Mouse (Mus musculus) layer of hippocampus, adult 2 months (tissue): Measurements from ENCODE around the gene Wwtr1. TPM values are rescaled to one million over a fixed set of nuclear protein-coding genes. Genes with fewer than 3 reads are reported as not detected.

Experiments used
- DNase-seq, 2 experiments: peaks; one replicate each; pipeline ENCODE4 v3.0.0; 2022; ENCODE audit warnings: low spot score in 2 of 2
- H3K27ac ChIP-seq: fragments of 200-600 bp; 2 replicates; pipeline ENCODE4 v1.8.1; 2022
- H3K4me3 ChIP-seq: fragments of 200-600 bp; 2 replicates; pipeline ENCODE4 v1.8.1; 2022; ENCODE audit warnings: mild to moderate bottlenecking
- CTCF ChIP-seq: fragments of 200-600 bp; conservative IDR thresholded peaks from 2 replicates; pipeline ENCODE4 v1.8.1; 2022; ENCODE audit warnings: antibody characterized with exemption, mild to moderate bottlenecking, moderate library complexity
- total RNA-seq, 2 experiments: library from RNA; stranded (reverse); gene quantifications; 2 replicates each; pipeline ENCODE4 v1.2.3; 2021

Wwtr1 gene
- total RNA-seq, 2 experiments from 2014 or later = 12.7 to 12.9 TPM

DNA sequence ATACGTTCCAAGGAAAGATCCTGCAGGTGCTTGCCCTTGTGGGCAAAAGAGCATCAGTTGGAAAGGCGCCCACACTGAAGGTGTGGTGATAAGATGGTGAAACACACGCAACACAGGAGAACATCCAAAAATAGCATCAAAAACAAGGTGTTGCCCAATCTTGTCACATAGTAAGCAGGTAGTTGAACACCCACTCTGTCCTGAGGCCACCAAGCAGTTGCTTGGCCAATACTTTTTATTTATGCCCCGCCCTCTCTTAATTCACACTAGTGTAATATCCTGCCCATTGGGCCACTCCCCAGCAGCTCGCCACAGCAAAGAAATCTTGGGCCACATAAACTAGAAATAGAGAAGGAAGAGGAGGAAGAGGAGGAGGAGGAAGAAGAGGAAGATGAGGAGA is 22.6 kb downstream of the Wwtr1 start:
- Histone ChIP-seq H3K27ac (no peak overlapping the region), H3K4me3 (no peak overlapping the region)
- DNase-seq = no peak

DNA sequence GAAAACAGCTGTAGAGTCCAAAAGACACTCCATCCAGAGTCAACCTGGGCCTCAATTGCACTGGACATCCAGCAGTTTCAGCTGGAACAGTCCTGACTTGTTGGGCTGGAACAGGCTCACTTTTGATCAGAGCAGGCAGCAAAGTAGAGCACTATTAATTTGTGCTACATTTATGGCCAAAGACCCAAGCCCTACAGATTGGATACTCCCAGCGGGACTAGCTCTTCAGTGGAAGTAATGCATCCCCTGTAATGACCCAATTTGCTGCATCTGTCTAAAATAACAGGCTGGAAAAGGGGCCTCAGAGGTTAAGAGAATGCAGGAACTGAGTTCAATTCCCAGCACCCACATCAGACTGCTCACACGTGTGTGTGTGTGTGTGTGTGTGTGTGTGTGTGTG is 24.5 kb downstream of the Wwtr1 start:
- no peak overlapping the region for H3K4me3 ChIP-seq
- no peak for DNase-seq

More for the DNA sequence above, 22.6 kb downstream of the Wwtr1 start:
- TF ChIP-seq CTCF = no peak

DNA sequence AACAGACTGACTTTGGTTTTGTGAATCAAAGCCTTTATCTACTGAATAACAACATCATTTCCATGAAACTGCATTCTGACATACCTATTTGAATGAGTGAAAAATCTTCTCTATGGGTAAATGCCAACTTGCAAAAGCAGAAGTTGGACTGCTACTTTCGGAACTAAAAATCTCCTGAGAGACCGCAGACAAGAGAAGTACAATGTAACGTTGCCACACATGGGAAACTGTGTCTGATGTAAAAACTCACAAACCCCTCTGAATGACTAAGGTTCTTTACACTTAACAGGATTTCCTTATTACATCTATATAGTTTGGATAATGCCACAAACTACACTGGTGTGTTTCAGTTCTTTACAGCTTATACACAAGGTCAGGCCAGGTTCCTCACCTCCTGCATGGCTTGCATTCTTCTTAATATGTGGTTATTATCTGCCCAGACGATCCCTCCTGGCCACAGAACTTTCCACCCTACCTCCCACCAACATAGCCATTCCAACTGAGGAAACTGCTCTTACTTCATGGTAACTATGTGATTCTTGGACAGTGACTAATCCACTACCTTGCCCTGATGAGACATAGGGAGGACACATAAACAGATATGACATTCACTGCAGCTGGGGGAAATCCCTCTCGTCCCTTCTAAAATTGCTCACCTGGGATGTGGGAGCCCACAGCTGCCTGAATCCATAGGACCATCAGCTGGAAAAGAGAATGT is 25.1 kb downstream of the Wwtr1 start:
- DNase-seq = no peak
- TF ChIP-seq CTCF = no peak
- no peak overlapping the region for H3K4me3 ChIP-seq
- no peak overlapping the region for H3K27ac ChIP-seq

More for the DNA sequence above, 24.5 kb downstream of the Wwtr1 start:
- TF ChIP-seq CTCF = no peak
- no peak overlapping the region for H3K27ac ChIP-seq

DNA sequence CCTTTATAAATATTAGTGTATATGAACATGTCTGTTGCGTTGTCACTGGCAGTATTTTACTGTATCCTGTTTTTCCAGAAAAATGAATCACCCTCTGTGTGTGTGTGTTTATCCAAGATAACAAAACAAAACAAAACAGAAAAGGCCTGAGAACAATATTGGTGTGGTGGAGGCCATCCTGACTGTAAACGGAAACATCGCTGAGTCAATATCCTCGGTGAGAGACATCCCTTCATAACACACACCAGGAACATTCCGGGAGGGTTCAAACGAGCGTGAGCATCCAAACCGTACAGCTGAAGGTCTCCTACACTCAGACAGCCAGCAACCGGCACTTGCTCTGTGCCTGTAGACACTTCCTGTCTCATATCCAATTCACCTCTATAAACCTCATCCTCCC is 31.6 kb downstream of the Wwtr1 start:
- no peak overlapping the region for H3K27ac ChIP-seq
- no peak for DNase-seq
- no peak for TF ChIP-seq CTCF
- H3K4me3 ChIP-seq = no peak overlapping the region

DNA sequence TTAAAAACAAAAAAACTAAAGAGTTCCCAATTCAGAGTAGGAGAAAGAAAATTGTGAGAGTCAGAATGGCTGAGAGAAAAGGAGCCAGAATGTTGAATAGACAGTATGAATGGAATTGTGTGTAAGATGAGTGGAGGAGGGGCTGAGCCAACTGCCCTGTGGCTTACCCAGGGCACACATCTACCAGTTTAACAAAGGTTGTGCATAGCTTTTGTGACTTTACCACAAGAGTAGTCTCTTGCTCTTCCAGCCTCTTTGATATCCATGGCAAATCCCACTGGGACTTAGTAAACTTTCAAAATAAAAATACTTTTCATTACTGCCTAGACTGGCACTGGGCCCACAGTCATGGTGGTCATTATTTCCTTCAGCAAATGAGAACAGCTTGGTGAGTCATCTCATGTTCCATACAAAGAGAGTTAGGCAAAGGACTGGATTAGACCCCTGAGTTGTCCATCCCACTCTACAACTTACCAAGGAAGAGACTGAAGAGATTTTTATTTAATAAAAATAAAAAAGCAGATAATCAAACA is 32.8 kb downstream of the Wwtr1 start:
- Histone ChIP-seq H3K27ac (no peak overlapping the region), H3K4me3 (no peak overlapping the region)
- no peak for TF ChIP-seq CTCF
- no peak for DNase-seq

DNA sequence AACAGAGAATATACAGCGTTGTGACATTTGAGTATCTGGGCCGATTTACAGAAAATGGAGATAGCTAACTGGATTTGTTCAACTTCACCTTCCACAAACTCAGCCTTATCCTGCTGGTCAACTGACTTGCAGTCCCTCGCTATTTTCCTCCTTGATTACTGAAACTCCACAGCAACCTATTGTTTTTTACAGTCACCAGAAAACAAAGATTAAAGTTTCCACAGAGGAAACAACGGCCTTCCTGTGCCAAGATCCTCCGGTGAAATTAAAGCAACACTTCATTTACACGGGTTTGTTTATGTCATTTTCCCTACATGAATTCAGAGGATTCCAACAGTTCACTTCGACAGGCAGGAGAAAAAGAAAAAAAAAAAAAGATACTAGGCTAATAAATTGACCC is 34.5 kb downstream of the Wwtr1 start:
- Histone ChIP-seq H3K4me3 (no peak overlapping the region), H3K27ac (no peak overlapping the region)
- no peak for DNase-seq
- no peak for TF ChIP-seq CTCF

DNA sequence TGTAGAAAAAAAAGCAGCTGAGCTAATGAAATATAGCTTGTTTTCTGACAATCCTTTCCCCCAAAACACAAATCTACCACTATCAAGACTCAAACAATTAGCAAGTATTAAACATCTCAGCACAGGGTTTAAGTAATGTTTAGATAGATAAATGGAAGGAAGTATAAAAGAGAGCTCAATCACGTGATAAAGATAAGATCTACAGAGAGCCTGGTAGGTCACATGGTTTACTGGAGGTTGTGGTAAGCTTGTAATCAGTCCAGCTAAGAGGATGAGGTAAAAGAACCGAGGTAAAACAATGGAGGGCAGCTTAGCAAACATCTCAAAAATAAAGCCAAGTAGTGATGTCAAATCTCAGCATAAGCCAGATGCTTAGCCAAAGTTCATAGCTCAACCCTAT is 35.2 kb downstream of the Wwtr1 start:
- no peak overlapping the region for H3K27ac ChIP-seq
- H3K4me3 ChIP-seq = no peak overlapping the region
- no peak for DNase-seq
- no peak for TF ChIP-seq CTCF

DNA sequence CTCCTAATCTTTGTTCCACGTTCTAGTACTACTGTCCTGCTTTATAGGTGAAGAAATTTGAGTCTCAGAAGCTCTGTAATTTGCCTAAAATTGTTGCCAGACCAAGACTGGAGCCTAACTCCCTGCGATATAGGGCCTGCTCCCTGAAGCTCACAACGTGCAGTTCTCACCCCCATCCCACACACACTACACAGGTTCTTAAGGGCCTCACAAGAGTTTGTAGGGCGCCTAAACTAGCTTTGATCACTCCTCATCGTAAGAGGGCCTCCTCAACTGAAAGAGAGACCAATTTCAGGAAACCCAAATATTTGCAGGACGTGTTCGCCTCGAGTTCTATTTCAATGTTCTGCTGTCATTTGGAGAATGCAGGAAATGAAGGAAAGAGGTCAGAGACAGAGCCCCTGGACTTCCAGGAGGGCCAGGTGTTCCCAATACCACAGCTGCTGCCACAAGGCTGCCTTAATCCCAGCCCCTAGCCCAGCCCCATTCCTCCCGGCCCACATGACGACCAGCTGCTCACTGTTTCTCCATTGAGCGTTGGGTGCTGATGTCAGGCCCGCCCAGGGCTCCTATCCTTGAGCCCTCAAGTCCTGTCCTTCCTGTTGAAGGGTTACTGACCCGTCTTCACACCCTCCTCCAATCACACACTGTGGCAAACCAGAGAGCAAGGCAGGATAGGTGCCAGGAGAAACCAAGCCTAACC is 40.1 kb downstream of the Wwtr1 start:
- TF ChIP-seq CTCF = no peak
- DNase-seq = no peak
- 0 out of 2 replicates have a peak overlapping the region, but pooled peaks have one; percentile 24 for H3K27ac ChIP-seq
- H3K4me3 ChIP-seq = no peak overlapping the region

DNA sequence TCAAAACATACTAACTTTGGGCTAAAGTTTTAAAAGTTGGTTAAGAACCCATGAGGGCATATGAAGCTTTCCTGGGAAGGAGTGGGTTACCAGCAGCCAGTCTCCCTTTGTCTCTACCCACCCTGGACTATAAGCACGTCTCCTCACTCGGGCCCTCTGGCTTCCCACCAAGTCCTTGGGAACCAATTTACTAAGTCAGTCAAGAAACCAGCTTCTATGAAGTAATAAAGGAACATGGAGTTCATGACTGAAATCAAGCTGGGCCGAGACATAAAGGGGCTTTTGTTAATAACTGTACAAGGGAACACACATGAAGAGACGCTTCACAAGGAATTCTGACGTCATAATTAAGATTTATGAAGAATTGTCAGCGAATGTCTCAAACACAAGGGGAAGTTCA is 41.3 kb downstream of the Wwtr1 start:
- TF ChIP-seq CTCF = no peak
- no peak overlapping the region for H3K4me3 ChIP-seq
- DNase-seq = no peak
- H3K27ac ChIP-seq = no peak overlapping the region

DNA sequence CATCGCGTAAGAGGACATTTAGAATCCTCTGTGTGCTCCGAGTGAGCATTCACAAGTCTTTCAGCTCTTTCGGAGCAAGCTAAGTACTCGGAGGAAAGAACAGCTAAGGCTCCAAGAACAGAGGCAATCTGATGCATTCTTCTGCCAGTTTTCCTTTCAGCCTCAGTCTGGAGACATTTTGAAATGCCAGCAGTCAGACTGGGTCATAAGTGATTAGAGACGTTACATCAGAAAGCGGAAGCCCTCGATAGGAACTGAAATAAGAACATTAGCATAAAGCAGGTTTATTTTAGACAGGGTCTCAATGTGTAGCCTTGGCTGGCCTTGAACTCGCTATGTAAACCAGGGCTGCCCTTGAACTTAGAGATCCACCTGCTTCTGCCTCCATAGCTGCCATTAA is 41.8 kb downstream of the Wwtr1 start:
- TF ChIP-seq CTCF = no peak
- Histone ChIP-seq H3K27ac (peak overlapping the region; percentile 33; the same call in 1 of the 2 replicates), H3K4me3 (no peak overlapping the region)
- peak in 1 of 2 experiments; percentile 12 for DNase-seq

DNA sequence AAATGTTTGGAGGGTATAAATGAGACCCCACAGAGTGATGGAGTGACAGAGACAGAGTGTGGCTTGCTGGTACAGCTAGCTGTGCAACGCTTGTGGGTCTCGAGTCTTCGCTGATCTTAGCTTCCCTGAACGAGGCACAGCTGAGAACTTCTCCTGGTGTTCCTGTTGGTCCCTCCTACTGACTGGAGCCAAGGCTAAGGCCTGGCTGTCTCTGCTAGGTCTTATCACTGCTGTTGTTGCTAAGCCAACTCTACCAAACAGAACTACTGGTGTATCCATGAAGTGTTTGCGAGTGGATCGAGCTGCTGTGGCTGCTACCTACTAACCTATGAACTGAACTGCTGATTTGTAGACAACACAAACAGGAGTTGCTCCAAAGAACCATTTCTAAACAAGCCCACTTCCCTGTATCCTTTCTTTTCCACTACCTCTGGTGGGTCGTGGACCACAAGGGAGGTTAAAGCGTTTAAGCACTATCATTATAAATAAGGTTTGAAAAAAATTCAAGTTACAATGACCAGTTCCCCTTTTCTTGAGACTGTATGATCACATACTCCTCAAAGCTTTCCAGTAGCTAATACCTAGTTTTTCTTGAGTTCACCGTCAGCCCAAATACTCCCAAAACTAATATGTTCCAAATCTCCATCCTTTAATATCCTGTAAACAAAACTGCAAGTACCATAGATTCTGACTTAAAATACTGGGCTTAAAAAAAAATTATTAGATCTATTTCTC is 42.6 kb downstream of the Wwtr1 start:
- Histone ChIP-seq H3K27ac (peak overlapping the region; percentile 33; the same call in 1 of the 2 replicates), H3K4me3 (no peak overlapping the region)
- no peak for DNase-seq
- TF ChIP-seq CTCF = no peak

DNA sequence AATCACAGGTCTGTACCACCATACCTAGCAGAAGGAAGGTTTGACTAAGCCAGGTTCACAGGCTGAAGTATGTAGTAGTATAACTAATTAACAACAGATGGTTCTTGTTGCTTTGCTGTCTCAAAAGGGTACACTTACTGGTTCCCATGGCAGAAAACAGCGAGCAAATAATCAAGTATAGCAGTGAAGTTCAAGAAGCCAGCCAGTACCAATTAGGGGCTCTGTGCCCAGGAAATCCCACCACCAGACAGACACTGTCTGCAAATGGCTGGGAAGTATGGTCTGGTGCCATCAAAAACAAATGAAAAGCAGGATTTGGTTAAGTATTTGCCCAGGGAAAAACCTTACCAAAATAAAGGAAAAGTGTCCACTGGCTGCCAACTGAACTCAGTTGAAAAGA is 44.9 kb downstream of the Wwtr1 start:
- H3K27ac ChIP-seq = no peak overlapping the region; the same call in 1 of the 2 replicates
- H3K4me3 ChIP-seq = no peak overlapping the region
- TF ChIP-seq CTCF = no peak
- no peak for DNase-seq

DNA sequence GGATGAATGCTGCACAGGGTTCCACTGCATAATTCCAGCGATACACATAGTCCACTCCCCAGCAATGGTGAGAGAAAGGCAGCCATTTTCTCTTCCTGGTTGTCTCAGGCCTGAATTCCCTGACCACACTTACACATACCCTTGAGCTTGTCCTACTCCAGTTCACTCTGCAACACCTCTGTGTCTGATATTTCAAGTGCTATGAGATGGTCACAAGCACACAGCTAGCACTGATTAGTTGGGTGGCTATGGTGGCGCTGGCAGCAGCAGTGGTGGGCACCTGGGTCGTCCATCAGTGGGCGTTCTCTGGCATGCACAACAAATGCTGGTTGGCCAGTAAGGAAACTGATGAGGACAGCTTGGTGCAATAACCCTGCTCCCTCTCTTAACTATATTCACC is 45.5 kb downstream of the Wwtr1 start:
- H3K4me3 ChIP-seq = no peak overlapping the region
- H3K27ac ChIP-seq = no peak overlapping the region; the same call in 1 of the 2 replicates
- TF ChIP-seq CTCF = no peak
- no peak for DNase-seq
